Comparison of ENCODE assay signal across 28 mouse cellular contexts in genomic region chr4:43473636-43474035, GRCm38 (mm10). TPM values are rescaled to one million over a fixed set of nuclear protein-coding genes. Genes with fewer than 3 reads are reported as not detected.
DNase-seq lines count a peak whose midpoint lies in the region; TF ChIP-seq lines count a peak whose summit lies in the region.
"Had no signal": no experiment of that assay in that cellular context is flagged by ENCODE, and none has a peak within 500 bp of the region (broad histone marks: within the 10 kb centered on the region; RNA-seq: fewer than 3 reads in every experiment).

No protein-coding gene starts in this region.

- H3K27ac ChIP-seq in spleen, adult 2 months (ENCODE audit: insufficient read depth, low read length): peak overlapping the region; percentile 78
- H3K27ac ChIP-seq: embryonic facial prominence, embryonic 10.5 days; embryonic facial prominence, embryonic 13.5 days; forebrain, embryonic 12.5 days; forebrain, embryonic 15.5 days; hindbrain, embryonic 12.5 days; hindbrain, embryonic 15.5 days; intestine, embryonic 15.5 days had no signal

- H3K4me3 ChIP-seq in spleen, adult 2 months (ENCODE audit: extremely low read depth, insufficient read depth, insufficient read length): no peak overlapping the region
- H3K4me3 ChIP-seq: embryonic facial prominence, embryonic 10.5 days; embryonic facial prominence, embryonic 13.5 days; erythroblast, embryonic 14.5 days; forebrain, embryonic 12.5 days; forebrain, embryonic 15.5 days; hindbrain, embryonic 12.5 days; hindbrain, embryonic 15.5 days; intestine, embryonic 15.5 days had no signal

- no peaks in the 10 kb centered on the region for H3K27me3 ChIP-seq in spleen, adult 2 months (ENCODE audit: control insufficient read depth, insufficient read depth, low read length)
- H3K27me3 ChIP-seq: embryonic facial prominence, embryonic 13.5 days; forebrain, embryonic 12.5 days; forebrain, embryonic 15.5 days; hindbrain, embryonic 12.5 days; hindbrain, embryonic 15.5 days; intestine, embryonic 15.5 days had no signal

- WGBS in spleen, adult 2 months: 4% methylated on average over 1 of the region's 1 CpGs

- no peak for DNase-seq in spleen, adult 2 months (ENCODE audit: low read depth in 1 of 2, low spot score in 2 of 2)
- DNase-seq in spleen, postnatal 4 days (ENCODE audit: low spot score in 2 of 2): no peak
- peak; percentile 37 for DNase-seq in CD4-positive helper T cell, adult 2 months (ENCODE audit: low read depth, low spot score)
- DNase-seq in induced T-regulatory cell, adult 2 months (ENCODE audit: low read depth): peak; percentile 34
- DNase-seq in thymus, postnatal 36 days: no peak
- no peak for DNase-seq in heart, adult 11 months
- DNase-seq in thymus, postnatal 10 days (ENCODE audit: low spot score in 2 of 2): no peak
- DNase-seq: adrenal gland, postnatal 10 days; adrenal gland, postnatal 36 days; cerebellum, adult 11 months; cerebellum, adult 2 months; cerebellum, adult 9-11 months; cerebellum, postnatal 25 days; embryo, embryonic 11 days; gastrocnemius, postnatal 36 days had no signal

- peaks cover 30% of the 10 kb centered on the region; the same call in 1 of the 2 replicates for H3K4me1 ChIP-seq in spleen, adult 2 months (ENCODE audit: control insufficient read depth, insufficient read depth, insufficient read length)
- H3K4me1 ChIP-seq: intestine, embryonic 15.5 days had no signal

- no peak for TF ChIP-seq CTCF in spleen, adult 2 months (IDR thresholded peaks at IDR 0.05; ENCODE audit: extremely low read depth, insufficient read depth, insufficient read length, insufficient replicate concordance)

- no peaks in the 10 kb centered on the region for H3K36me3 ChIP-seq in spleen, adult 2 months (ENCODE audit: control insufficient read depth, insufficient read depth, low read length)
- H3K36me3 ChIP-seq: embryonic facial prominence, embryonic 10.5 days; embryonic facial prominence, embryonic 13.5 days; forebrain, embryonic 12.5 days; forebrain, embryonic 15.5 days; hindbrain, embryonic 12.5 days; hindbrain, embryonic 15.5 days; intestine, embryonic 15.5 days had no signal

- TF ChIP-seq POLR2A in spleen, adult 2 months (IDR thresholded peaks at IDR 0.05; ENCODE audit: low read depth, low read length): no peak

RNA-seq across cellular contexts. Expression of gene Sit1, which starts 9.9 kb away (rescaled TPM):
- polyA plus RNA-seq in spleen, adult 2 months (2012; rRNA removed): 15.3 and 17.1 TPM in 2 replicates
- polyA plus RNA-seq: C2C12; cerebellum, adult 2 months; cortical plate, adult 2 months; embryonic facial prominence, embryonic 10.5 days; embryonic facial prominence, embryonic 13.5 days; erythroblast, embryonic 14.5 days; forebrain, embryonic 12.5 days; forebrain, embryonic 15.5 days; heart, embryonic 11.5 days; heart, embryonic 14.5 days; heart, postnatal 0 days; hindbrain, embryonic 12.5 days; hindbrain, embryonic 15.5 days; intestine, embryonic 15.5 days had no signal

RNA-seq across cellular contexts. Expression of gene Ccdc107, which starts 19.1 kb away (rescaled TPM):
- polyA plus RNA-seq in spleen, adult 2 months (2012; rRNA removed): 85.4 and 191 TPM in 2 replicates

RNA-seq across cellular contexts. Expression of gene Cd72, which starts 19.2 kb away (rescaled TPM):
- 109 and 140 TPM in 2 replicates for polyA plus RNA-seq in spleen, adult 2 months (2012; rRNA removed)

RNA-seq across cellular contexts. Expression of gene Arhgef39, which starts 25.9 kb away (rescaled TPM):
- 12.7 and 16.8 TPM in 2 replicates for polyA plus RNA-seq in spleen, adult 2 months (2012; rRNA removed)

RNA-seq across cellular contexts. Expression of gene Tesk1, which starts 31.9 kb away (rescaled TPM):
- 49.6 and 64.5 TPM in 2 replicates for polyA plus RNA-seq in spleen, adult 2 months (2012; rRNA removed)

Comparison
In these comparisons a context has a peak if more than half of its experiments do, and no peak if none do; other contexts are left out.
1. DNase-seq: peak in CD4-positive helper T cell, adult 2 months (single experiment) and induced T-regulatory cell, adult 2 months (single experiment); none in spleen, adult 2 months (0 of 2), spleen, postnatal 4 days (0 of 2), thymus, postnatal 36 days (0 of 2), heart, adult 11 months (single experiment) and thymus, postnatal 10 days (0 of 2).